Mouse (Mus musculus) liver, embryonic 14.5 days (tissue): ENCODE measurements around the gene Btbd9.

ENCODE experiments used
- CTCF ChIP-seq: IDR thresholded peaks from 2 replicates; pipeline ENCODE4 v1.5.1; 2016; ENCODE audit warnings: antibody characterized with exemption, low read depth, control low read depth
- EP300 ChIP-seq: IDR thresholded peaks from 2 replicates; pipeline ENCODE4 v1.6.1; 2016; ENCODE audit warnings: antibody characterized with exemption, low read depth

- TF ChIP-seq EP300 (no peak), CTCF (no peak)
Observed at GRCm38 (mm10) chr17:30237600-30237999, 338.7 kb downstream of the Btbd9 start.
